Mouse (Mus musculus): Measurements from ENCODE around the gene Trcg1.

- TF ChIP-seq E2F4 (IDR thresholded peaks at IDR 0.05; ENCODE audit: insufficient read depth) (no peak), POLR2A (IDR thresholded peaks at IDR 0.05; ENCODE audit: insufficient read length, low read depth) (no peak), MYOG (IDR thresholded peaks at IDR 0.05; ENCODE audit: control insufficient read depth in 1 of 3, insufficient read depth in 1 of 3, insufficient read length in 2 of 3, low read depth in 2 of 3) (no peak), CEBPB (IDR thresholded peaks at IDR 0.05; ENCODE audit: insufficient read depth, poor library complexity, severe bottlenecking) (no peak), POLR2AphosphoS2 (IDR thresholded peaks at IDR 0.05; ENCODE audit: insufficient read length, low read depth) (no peak), SRF (IDR thresholded peaks at IDR 0.05; ENCODE audit: control insufficient read depth, insufficient read length, low read depth) (no peak), REST (IDR thresholded peaks at IDR 0.05; ENCODE audit: insufficient read depth, insufficient read length) (no peak)
These were observed 58.5 kb downstream of the Trcg1 start for GRCm38 (mm10) chr9:57294905-57295304.

All from myocyte (in vitro differentiated cells).